Mouse (Mus musculus) cerebellum, adult (tissue): Measurements from ENCODE around the gene Trmt1.

ENCODE experiments used
- ATAC-seq: cut with Nextera tagmentation; 2 replicates; pipeline ENCODE4 v1.9.2; 2017; ENCODE audit warnings: mild to moderate bottlenecking, moderate library complexity, mixed read lengths; ENCODE audit not compliant: insufficient number of reproducible peaks, low FRiP score, low TSS enrichment

Trmt1 gene

DNA sequence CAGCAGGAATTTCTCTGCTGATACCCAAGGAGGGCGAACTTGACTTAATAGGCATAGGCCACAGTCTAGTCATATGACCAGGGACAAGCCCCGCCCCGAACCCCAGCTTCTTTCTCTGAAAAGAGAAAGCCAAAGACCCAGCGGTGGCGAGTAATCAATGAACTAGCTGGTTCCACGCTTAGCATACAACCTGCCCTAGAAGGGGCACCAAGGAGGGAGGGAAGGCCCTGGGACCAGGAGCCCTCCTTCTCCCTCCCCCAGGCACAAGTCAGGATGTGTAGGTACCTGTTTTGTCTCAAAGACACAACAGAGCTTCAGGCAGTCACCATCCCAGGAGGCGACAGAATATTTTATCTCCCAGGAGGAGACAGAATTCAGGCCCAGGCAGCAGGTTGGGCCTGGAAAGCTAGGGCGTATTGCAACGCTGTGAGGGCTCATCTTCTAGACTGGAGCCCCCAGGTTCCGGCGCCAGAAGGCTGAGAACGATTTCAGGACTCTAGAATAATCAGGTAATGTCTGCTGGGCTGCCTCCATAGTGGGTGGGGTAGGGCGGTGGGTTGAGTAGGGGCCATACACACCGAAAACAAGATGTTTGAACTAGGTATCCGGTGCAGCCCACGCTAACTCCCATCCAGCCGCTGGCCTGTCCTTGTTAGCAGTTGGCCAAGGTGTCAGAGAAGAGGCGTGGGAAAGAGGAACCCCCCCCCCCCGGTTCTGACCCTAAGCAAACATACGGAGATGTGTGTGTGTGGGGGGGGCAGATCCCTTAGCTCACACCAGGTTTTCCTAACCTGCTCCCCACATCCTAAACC is at the start of gene Trmt1:
TSS of gene Trmt1 (plus strand) at position 117 of the 812 bp plus-strand sequence.
- no peak for ATAC-seq

DNA sequence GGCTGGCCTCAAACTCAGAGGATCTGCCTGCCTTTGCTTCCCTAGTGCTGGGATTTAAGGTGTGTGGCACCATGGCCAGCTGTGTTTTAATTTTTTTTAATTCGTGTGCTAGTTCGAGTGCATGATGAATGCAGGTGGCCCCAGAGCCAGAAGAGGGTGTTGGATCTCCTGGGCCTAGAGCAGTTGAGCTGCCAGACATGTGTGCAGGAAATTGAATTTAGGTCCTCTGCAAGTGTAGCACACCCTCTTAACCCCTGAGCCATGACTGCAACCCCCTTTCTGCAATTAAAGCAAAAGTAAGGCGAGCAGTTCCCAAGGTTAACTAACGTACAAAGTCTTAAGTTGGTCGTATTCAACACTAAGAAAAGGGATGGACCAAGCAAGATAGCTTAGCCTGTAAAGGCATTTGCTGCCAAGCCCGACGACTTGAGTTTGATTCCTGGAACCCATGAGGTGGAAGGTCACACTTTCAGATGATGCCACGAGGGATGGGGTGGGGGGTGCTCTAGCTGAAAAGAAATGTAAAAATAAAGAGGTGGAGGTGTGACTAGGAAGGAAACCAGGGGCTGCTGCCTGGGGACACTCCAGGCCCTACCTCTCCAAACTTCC is 48.1 kb upstream of the Trmt1 start:
- ATAC-seq = no peak

DNA sequence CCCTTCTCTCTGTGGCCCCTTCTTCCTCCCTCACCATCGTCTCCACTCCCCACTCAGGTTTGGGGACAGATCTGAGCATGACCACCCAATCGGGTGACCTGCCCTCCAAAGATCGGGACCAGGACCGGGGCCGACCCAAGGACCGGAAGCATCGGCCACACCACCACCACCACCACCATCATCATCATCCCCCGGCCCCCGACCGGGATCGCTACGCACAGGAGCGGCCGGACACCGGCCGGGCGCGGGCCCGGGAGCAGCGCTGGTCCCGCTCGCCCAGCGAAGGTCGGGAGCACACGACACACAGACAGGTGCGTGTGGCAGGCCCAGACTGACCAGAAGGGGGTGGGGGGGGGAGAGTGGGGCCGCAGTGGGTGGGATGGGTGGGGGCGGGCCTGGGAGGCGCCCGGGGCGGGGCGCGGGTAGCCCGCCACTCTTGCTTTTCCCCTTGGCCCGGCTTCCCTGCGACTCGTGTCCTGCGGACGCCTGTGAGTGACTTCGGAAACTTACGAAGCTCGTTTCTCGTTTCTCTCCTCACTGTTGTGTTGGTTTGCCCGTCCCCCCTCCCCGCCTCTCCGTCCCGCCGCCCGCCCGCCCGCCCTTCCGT is 47.4 kb upstream of the Trmt1 start:
- ATAC-seq = no peak

DNA sequence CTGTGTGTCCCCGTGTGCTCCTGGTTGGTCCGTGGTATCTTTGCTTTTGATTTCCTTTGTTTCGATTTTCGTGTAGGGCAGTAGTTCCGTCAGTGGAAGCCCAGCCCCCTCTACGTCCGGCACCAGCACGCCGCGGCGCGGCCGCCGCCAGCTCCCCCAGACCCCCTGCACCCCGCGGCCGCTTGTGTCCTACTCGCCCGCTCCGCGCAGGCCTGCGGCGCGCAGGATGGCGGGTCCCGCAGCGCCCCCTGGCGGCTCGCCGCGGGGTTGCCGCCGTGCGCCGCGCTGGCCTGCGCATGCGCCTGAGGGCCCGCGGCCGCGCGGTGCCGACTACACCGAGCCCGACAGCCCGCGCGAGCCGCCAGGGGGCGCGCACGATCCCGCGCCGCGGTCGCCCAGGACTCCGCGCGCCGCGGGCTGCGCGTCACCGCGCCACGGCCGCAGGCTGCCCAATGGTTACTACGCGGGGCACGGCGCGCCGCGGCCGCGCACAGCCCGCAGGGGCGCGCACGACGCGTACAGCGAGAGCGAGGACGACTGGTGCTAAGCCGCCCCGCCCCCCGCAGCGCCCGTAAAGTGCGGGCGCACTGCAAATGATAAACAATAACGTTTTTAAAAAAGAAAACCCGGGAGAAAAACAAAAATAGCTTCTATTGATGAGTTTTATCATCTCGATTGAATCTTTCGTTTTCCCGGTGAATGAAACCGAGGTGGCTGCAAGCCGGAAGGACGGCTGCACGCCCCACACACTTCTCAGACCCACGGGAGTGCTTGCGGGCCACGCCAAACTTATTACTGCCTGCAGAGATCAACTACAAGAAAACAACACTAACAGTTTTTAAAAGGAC is 46.7 kb upstream of the Trmt1 start:
- peak; percentile 58 for ATAC-seq

DNA sequence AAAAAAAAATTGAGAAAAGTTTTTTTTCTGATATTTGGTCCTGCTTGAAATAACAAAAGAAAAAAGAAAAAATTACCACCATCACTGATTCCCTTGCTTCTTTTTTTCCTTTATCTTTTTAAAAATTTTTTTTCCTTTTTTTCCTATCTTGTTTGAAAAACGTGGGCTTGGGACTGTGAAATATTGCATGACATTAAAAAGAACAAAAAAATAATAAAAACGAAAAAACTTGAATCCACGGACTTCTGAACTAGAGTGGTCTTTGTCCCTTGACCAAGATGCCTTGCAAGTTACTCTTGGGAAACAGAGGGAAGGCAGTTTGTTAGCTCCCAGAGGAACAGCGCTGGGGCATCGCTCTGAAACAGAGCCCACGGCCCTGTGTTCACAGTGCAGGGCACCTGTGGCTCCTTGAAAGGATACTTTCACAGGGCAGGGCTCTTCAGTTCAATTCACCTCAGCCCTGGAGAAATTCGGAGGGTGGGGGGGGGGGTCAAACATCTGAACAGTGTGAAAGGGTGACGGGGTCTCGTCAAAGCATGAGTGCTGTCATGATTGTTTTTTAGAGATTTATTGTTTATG is 46.0 kb upstream of the Trmt1 start:
- ATAC-seq = no peak

DNA sequence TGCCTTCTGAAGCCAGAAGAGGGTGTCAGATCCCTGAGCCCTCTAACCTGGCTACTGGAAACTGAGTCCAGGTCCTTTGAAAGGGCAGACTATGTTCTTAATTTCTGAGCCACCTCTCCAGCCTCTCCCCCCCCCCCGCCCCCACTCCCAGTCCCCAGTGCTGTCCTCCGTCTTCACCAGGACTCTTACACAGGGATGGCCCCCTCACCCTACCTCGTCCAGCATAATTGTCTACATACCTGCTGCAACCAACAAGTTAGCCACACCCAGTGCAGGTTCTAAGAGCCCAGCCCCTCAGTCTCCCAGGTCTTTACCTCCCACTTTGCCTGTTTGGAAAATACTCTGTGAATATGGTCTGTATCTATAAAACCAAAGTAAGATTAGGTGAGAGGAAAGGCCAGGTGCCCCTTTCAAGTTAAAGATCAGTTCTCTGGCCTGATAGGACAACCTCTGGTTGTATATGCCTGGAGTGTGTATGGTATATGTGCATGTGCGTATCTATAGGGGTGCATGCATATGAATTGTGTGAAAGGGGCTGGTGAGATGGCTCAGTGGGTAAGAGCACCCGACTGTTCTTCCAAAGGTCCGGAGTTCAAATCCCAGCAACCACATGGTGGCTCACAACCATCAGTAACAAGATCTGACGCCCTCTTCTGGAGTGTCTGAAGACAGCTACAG is 45.4 kb upstream of the Trmt1 start:
- ATAC-seq = no peak

DNA sequence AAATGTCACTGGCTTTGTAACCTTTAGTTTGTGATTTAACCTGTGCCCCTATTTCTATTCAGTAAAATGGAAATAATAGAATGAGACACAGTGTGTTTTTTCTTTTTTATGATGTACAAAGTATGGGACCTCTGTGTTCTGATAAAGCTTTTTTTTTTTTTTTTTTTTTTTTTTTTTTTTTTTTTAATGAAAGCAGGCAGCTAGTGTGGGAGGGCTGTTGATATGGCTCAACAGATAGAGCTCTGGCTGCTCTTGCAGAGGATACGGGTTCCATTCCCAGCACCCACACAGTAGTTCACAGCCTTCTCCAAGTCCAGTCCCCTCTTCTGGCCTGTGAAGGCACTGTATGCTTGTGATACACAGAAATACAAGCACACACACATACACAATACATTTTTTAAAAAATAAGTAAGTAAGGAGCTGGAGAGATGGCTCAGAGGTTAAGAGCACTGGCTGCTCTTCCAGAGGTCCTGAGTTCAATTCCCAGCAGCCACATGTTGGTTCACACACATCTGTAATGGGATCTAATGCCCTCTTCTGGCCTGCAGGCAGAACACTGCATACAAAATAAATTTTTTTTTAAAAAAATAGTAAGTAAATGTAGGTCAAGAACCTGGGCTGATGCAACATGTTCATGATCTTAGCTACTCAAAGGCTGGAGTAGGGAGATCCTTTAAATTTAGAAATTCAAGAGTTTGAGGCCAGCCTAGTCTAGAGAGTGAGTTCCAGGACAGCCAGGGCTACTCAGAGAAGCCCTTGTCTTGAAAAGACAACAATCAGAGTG is 44.3 kb upstream of the Trmt1 start:
- ATAC-seq = no peak

DNA sequence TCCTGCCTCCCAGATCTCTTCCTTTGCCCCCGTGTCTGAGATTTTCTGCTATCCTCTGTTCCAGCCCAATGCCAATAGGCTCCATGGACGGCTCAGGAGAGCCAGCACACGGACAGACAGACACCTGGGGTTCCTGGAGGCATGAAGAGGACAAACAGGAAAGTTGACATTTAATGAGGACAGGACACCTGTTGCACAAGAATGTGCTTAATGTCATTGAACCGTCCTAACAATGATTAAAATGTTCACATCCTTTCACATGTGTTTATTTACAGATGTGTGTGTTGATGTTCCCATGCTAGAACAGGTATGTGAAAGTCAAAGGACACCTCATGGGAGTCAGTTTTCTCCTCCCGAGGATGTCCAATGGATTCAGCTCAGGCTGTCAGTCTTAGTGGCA is 43.1 kb upstream of the Trmt1 start:
- ATAC-seq = no peak

DNA sequence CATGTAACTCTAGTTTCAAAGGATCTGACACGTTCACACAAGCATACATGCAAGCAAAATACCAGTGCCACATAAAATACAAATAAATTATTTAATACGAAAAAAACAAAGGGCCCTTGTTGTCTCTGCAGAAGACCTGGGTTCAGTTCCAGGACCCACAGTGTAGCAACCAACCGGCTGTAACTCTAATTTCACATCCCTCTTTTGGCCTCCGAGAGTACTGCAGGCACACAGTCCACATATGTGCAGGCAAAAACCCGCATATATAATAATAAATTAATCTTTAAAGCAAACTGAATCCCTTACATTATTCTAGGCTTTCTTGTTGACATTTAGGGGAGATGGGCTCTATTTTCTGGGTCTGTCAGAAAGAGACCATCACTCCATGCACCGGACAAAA is 39.3 kb upstream of the Trmt1 start:
- ATAC-seq = no peak

DNA sequence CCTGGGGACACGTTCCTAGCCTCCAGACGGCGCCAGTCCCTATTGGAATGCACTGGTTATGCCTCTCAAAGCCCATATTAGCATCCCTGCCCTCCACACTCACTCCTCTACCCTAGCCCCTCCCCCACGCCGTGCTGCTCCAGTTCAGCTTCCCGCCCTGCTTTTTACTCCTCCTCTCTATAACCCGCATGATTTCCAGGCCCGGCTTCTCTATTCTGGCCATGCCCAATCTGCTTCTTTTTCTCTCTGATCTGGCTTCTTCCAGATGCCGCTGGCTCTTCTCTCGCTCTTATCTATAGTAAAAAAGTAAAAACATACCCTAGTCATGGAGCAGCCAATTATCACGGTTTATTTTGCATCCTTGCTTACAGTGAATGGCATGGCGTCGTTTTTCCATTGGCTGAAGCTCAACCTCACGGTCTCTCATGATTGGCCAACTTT is 38.6 kb upstream of the Trmt1 start:
- ATAC-seq = no peak

DNA sequence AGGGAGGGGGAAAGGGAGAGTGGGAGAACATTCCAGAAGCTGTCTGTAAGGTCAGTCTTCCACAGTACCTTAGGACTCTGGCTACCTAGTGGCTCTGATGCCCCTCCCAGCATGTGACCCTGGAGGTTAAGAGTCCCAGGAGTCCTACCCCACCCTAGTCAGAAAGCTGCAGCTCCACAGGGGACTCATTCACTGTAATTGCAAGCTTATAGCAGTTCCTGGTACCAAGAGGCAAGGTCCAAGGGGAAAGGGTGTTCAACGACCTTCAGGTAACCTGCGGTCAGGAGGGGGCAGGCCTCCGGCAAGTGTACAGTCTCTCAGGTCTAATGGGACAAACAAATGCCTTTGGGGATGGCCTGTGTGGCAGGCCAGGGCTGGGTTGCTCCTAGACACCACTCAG is 35.9 kb upstream of the Trmt1 start:
- ATAC-seq = no peak

DNA sequence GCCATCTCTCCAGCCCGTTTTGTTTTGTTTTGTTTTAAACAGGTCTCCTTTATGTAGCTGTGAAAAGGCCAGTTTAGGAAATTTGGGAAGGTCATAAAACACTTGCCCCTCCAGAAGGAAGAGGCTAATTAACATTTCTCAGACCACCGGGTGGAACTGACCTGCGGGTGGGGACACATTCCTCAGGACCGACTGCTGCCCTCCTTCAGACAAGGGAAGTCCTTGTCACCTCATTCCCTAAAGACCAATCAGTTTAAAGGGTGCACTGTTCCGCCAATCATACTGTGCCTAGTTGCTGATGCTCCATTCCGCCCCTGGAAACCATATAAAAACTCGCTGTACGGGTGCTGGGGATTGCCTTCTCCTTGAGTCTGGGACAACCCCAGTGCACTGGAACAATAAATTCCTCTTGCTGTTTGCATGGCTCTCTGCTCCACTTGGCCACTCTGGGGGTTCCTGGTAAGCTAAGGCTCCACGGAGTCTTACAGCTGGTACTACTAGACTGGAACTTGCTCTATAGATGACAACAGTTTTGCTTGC is 32.9 kb upstream of the Trmt1 start:
- ATAC-seq = no peak

DNA sequence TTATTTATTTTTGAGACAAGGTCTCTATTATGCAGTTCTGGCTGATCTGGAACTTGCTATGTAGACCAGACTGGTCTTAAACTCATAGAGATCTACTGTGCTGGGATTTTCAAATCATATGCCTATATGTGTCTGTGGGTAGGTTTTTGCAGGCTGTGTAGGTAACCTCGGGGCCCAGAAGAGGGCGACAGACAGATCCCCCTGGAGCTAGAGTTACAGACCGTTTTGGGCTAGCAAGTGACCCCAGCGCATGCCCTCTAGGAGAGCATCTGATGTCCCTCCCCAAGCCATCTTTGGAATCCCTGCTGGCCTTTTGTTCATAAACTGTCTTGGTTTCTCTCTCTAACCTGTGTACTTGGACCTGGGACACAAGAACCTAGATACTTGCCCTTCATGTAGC is 31.5 kb upstream of the Trmt1 start:
- ATAC-seq = no peak

DNA sequence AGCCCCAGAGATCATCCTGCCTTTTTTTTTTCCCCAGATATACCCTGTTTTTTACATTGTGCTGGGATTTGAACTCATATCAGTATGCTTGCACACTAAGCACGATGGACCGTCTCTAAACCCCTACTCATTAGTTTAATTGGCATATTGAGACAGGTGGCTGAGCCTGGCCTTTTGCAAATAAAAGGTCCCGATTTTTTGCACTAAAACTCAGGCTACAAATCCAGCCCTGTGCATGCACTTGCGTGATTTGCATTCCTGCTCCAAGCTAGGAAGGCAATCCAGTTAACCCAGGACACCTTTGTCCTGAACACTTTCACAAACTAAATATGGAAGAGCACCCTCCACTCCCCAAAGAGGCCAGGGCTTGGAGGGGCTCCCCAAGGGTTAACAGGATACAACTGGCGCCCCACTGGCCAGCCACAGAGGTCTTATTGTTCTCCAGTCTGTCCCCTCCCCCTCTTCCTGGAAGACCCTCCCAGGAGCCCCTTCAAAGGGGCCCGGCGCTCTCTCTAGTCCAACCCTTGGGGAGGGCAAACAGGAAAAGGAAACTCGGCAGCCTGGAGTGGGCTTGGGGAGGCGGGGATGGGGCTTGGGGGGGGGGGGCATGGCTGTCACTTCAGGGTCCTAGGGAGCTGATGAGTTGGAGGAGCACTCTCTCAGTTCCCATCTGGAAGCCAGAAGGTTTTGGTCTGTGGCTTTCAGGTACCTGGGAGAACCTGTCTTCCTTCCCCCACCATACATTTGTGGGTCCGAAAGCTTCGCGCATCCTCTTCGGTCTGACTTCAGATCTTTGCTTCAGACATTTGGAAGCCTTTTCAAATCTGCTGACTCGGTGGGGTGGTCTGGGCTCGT is 30.5 kb upstream of the Trmt1 start:
- no peak for ATAC-seq

DNA sequence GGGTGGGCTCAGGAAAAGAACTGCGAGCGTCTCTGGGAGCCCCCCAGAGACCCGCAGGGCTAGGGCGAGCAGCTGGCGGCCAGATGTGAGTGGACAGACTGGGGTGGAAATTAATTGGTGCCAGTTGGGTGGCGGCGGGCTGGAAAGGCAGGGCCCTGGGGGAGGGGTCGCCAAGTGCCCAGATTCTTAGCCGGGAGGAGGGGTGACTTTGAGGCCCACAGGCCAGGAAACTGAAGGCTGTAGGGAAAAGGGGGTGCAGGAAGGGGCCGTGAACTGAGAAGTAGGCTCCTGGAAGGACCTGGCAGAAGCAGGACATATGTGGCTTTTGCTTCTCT is 29.9 kb upstream of the Trmt1 start:
- ATAC-seq = no peak

DNA sequence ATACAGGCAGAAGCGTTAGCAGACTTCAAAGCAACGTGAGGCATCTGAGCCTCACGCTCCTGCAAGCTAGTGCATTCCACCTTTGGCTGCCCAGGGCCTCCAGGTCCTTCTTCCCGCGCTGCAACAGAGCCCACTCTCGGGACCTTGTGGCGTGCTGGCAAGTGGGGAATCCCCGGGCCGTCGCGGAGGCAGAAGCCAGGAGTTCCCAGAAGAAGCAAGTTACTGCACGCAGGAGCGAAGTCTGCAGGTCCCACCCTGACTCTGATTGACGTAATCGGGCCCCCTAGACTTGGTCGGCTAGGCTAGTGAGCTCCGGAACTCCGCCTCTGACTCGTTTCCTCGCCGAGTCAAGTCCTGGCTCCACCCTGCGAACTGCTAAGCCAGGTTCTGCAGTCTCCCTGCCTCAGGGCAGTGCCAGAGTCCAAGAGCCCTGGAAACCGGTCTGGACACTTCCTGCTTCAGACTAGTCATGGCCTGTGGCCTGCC is 29.4 kb upstream of the Trmt1 start:
- no peak for ATAC-seq

DNA sequence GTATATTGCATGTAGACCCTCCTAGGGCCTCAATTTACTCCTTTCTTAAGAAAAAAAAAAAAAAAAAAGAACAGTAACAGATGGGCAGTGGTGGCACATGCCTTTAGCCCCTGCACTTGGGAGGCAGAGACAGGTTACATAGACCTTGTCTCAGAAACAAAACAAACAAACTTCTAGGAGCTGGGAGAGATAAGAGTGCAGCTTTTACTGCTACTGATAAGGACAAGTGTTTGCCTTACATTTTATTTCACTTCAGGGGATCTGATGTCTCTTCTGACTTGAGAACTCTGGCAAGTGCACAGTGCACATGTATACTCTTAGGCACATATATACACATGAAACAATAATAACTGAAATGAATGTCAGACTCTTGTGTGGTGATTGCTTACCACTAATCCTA is 28.9 kb upstream of the Trmt1 start:
- ATAC-seq = no peak

DNA sequence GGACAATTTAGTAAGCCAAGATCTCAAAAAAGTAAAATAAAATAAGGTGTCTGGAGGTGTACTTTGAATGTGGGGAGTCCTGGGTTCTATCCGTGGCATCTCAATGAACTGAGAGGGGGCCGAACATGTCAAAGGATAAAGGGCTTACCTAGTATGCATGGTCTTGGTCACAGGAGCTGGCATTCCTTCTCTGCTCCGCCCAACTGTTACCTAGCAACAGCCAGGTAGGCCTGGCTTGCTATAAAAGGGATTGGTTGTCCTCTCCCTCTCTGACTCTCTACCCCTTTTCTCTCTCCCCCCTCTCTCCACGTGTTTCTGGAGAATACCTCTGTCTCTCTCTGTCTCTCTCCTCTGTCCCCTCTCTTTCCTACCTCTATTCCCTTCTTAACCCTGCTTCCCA is 28.4 kb upstream of the Trmt1 start:
- ATAC-seq = no peak
